In the genomic region with DNA sequence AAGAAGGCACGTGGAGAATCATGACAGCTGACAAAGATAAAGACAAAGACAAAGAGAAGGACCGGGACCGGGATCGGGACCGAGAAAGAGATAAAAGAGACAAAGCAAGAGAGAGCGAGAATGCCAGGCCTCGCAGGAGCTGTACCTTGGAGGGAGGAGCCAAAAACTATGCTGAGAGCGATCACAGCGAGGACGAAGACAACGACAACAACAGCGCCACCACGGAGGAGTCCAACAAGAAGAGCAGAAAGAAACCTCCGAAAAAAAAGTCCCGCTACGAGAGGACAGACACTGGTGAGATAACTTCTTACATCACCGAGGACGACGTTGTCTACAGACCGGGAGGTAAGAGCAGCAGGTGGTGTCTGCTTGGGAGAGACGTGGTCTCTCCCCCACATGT, we compare ENCODE assay signal across 11 mouse cellular contexts.
DNase-seq lines count a peak whose midpoint lies in the region; ATAC-seq lines count a peak whose summit lies in the region.
"Had no signal": no experiment of that assay in that cellular context is flagged by ENCODE, and none has a peak within 500 bp of the region (broad histone marks: within the 10 kb centered on the region; RNA-seq: fewer than 3 reads in every experiment).

No protein-coding gene starts in this region.

- peak overlapping the region; percentile 50 for H3K4me2 ChIP-seq in heart, embryonic 14.5 days (ENCODE audit: low read length)
- H3K4me2 ChIP-seq in kidney, embryonic 16.5 days (replicated peaks; ENCODE audit: low read depth, low read length), result no peak overlapping the region
- H3K4me2 ChIP-seq: stomach, embryonic 15.5 days had no signal

- no peak overlapping the region; a peak in 1 of 4 replicates for H3K4me3 ChIP-seq in heart, embryonic 14.5 days (ENCODE audit: control insufficient read depth in 1 of 2, insufficient read depth in 1 of 2, low read depth in 1 of 2, low read length in 2 of 2)
- H3K4me3 ChIP-seq in kidney, embryonic 16.5 days (ENCODE audit: low read length), result no peak overlapping the region
- H3K4me3 ChIP-seq: stomach, embryonic 15.5 days had no signal

- 0 out of 2 replicates have a peak overlapping the region, but pooled peaks have one; percentile 10 for H3K9ac ChIP-seq in heart, embryonic 14.5 days (ENCODE audit: low read length)
- H3K9ac ChIP-seq in kidney, embryonic 16.5 days (replicated peaks; ENCODE audit: low read length), result no peak overlapping the region
- H3K9ac ChIP-seq: stomach, embryonic 15.5 days had no signal

- ATAC-seq in heart, embryonic 14.5 days (ENCODE audit: insufficient number of reproducible peaks, insufficient read depth, low FRiP score, low read depth), result no peak
- no peak for ATAC-seq in kidney, embryonic 16.5 days (ENCODE audit: low FRiP score, low TSS enrichment)

- H3K4me1 ChIP-seq in heart, embryonic 14.5 days (ENCODE audit: control insufficient read depth in 2 of 2, insufficient read depth in 2 of 2, low read length in 2 of 2), result peaks cover 25 to 53% of the 10 kb centered on the region in 2 experiments
- peaks cover 46% of the 10 kb centered on the region for H3K4me1 ChIP-seq in kidney, embryonic 16.5 days (ENCODE audit: insufficient read depth, low read length)

- DNase-seq in heart, adult 8-10 months (ENCODE audit: low spot score), result peak; percentile 26
- no peak for DNase-seq in heart, postnatal 36 days
- peak; percentile 24 for DNase-seq in ovary, postnatal 36 days (ENCODE audit: low spot score)
- DNase-seq in ovary, adult 18-20 months (ENCODE audit: low spot score), result no peak
- peak; percentile 53 for DNase-seq in yolk sac, embryonic 10.5 days (ENCODE audit: low spot score)
- no peak for DNase-seq in right cerebral cortex, postnatal 4 days
- DNase-seq: gastrocnemius, postnatal 25 days; lung, postnatal 10 days had no signal

- intact Hi-C loops in heart, postnatal 36 days (cut with DNase I), result loop anchor here (5.0 kb wide), 1 partner anchor 56 kb away; no protein-coding TSS in a partner anchor

- H3K27ac ChIP-seq in heart, embryonic 14.5 days (replicated peaks in 1 of 2; ENCODE audit: control insufficient read depth in 1 of 2, insufficient read depth in 1 of 2, low read depth in 2 of 2, low read length in 2 of 2), result no peak overlapping the region
- H3K27ac ChIP-seq in kidney, embryonic 16.5 days (ENCODE audit: low read length), result no peak overlapping the region
- H3K27ac ChIP-seq: stomach, embryonic 15.5 days had no signal

- 13% methylated on average over 21 of the region's 21 CpGs for WGBS in heart, embryonic 14.5 days
- WGBS in kidney, embryonic 16.5 days, result 74% methylated on average over 21 of the region's 21 CpGs

- H3K9me3 ChIP-seq in heart, embryonic 14.5 days (ENCODE audit: control insufficient read depth, low read length), result no peaks in the 10 kb centered on the region
- no peaks in the 10 kb centered on the region for H3K9me3 ChIP-seq in kidney, embryonic 16.5 days (ENCODE audit: low read length)
- H3K9me3 ChIP-seq: stomach, embryonic 15.5 days had no signal

- peaks cover 10% of the 10 kb centered on the region; the same call in 1 of the 2 replicates for H3K36me3 ChIP-seq in heart, embryonic 14.5 days (ENCODE audit: control insufficient read depth, insufficient read depth, low read length)
- peaks cover 3% of the 10 kb centered on the region; the same call in 1 of the 2 replicates for H3K36me3 ChIP-seq in kidney, embryonic 16.5 days (ENCODE audit: insufficient read depth, low read length)

- H3K27me3 ChIP-seq in heart, embryonic 14.5 days (ENCODE audit: control insufficient read depth, insufficient read depth, low read length), result no peaks in the 10 kb centered on the region
- no peaks in the 10 kb centered on the region for H3K27me3 ChIP-seq in kidney, embryonic 16.5 days (ENCODE audit: insufficient read depth, low read length)
- H3K27me3 ChIP-seq: stomach, embryonic 15.5 days had no signal

Comparison
In these comparisons a context has a peak if more than half of its experiments do, and no peak if none do; other contexts are left out.
1. DNase-seq: peak in heart, adult 8-10 months (single experiment), ovary, postnatal 36 days (single experiment) and yolk sac, embryonic 10.5 days (single experiment); none in heart, postnatal 36 days (0 of 2), ovary, adult 18-20 months (single experiment) and right cerebral cortex, postnatal 4 days (single experiment).